Mouse (Mus musculus) brain, adult 2 months (tissue): ENCODE measurements around the gene Gm13697.
"Not testable (repeated sequence)": the region's sequence is repeated elsewhere in the genome, so short reads cannot be mapped to it uniquely, and the experiment has no call there.

Experiments used
- DNase-seq: peaks from one replicate; pipeline ENCODE4 v3.0.0; 2011; ENCODE audit warnings: low read depth, low spot score

Gm13697 gene

DNA sequence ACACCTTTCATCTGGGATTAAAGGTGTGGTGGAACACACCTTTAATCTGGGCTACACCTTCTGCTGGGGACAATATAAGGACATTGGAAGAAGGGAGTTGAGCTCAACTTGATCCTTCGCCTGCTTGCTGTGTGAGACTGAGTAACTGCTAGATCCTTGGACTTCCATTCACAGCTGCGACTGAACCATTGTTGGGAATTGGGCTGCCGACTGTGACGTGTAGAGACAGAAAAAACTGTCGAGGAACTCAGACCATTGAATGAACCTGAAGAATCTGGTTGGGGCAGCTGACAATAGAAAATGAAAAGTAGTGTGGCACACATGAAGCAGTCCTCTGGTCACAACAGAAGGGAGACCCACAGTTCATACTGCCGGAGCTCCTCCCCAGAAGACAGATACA lies at the start of gene Gm13697:
Gene Gm13697, plus strand, starts transcription at position 301 of the 400 bp plus-strand sequence.
- not testable (repeated sequence) for DNase-seq

GRCm38 (mm10) chr2:83940931-83941361 lies 43.6 kb upstream of the Gm13697 start, which contains the start of gene Zswim2:
Zswim2 (minus strand) TSS chr2:83941228.
- DNase-seq, result peak; percentile 94

DNA sequence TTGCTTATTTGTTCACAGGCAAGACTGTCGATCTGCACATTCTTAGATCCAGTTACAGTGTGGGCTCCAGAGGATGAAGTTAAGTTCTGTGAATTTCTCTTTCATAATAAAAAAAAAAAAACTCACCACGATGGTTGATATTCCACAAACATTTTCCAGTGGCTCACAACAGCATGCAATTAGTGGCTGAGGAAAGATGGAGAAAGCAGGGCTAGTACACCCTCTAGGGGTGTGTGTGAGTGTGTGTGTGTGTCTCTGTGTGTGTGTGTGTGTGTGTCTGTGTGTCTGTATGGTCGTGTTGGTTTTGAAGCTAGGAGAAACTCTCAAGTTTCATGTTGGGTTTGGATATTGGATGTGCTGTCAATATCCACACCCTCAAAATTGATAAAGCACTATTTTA lies 43.2 kb upstream of the Gm13697 start:
- DNase-seq, result no peak

GRCm38 (mm10) chr2:83941792-83942191 lies 42.8 kb upstream of the Gm13697 start:
- DNase-seq, result no peak

DNA sequence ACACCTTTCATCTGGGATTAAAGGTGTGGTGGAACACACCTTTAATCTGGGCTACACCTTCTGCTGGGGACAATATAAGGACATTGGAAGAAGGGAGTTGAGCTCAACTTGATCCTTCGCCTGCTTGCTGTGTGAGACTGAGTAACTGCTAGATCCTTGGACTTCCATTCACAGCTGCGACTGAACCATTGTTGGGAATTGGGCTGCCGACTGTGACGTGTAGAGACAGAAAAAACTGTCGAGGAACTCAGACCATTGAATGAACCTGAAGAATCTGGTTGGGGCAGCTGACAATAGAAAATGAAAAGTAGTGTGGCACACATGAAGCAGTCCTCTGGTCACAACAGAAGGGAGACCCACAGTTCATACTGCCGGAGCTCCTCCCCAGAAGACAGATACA lies 29.1 kb upstream of the Gm13697 start, which contains the start of gene Gm13698:
Gene Gm13698, plus strand, starts transcription at position 301 of the 400 bp plus-strand sequence.
- DNase-seq, result not testable (repeated sequence)

DNA sequence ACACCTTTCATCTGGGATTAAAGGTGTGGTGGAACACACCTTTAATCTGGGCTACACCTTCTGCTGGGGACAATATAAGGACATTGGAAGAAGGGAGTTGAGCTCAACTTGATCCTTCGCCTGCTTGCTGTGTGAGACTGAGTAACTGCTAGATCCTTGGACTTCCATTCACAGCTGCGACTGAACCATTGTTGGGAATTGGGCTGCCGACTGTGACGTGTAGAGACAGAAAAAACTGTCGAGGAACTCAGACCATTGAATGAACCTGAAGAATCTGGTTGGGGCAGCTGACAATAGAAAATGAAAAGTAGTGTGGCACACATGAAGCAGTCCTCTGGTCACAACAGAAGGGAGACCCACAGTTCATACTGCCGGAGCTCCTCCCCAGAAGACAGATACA lies 23.3 kb upstream of the Gm13697 start, which contains the start of gene Gm13693:
Gene Gm13693, plus strand, starts transcription at position 301 of the 400 bp plus-strand sequence.
- DNase-seq, result not testable (repeated sequence)

- DNase-seq, result not testable (repeated sequence)
These were observed 17.5 kb upstream of the Gm13697 start, which contains the start of gene Gm13695 for GRCm38 (mm10) chr2:83967013-83967412. Gm13695 (plus strand) TSS chr2:83967313.

GRCm38 (mm10) chr2:83972823-83973222 lies 11.7 kb upstream of the Gm13697 start, which contains the start of gene Gm13696:
Gm13696 (plus strand) TSS chr2:83973123.
- DNase-seq, result not testable (repeated sequence)

GRCm38 (mm10) chr2:83978633-83979032 lies 5.9 kb upstream of the Gm13697 start, which contains the start of gene Gm13694:
Gm13694 (plus strand) TSS chr2:83978933.
- not testable (repeated sequence) for DNase-seq

- DNase-seq, result not testable (repeated sequence)
These were observed 5.7 kb downstream of the Gm13697 start, which contains the start of gene Gm13691 for GRCm38 (mm10) chr2:83990253-83990652. Gm13691 (plus strand) TSS chr2:83990553.

DNA sequence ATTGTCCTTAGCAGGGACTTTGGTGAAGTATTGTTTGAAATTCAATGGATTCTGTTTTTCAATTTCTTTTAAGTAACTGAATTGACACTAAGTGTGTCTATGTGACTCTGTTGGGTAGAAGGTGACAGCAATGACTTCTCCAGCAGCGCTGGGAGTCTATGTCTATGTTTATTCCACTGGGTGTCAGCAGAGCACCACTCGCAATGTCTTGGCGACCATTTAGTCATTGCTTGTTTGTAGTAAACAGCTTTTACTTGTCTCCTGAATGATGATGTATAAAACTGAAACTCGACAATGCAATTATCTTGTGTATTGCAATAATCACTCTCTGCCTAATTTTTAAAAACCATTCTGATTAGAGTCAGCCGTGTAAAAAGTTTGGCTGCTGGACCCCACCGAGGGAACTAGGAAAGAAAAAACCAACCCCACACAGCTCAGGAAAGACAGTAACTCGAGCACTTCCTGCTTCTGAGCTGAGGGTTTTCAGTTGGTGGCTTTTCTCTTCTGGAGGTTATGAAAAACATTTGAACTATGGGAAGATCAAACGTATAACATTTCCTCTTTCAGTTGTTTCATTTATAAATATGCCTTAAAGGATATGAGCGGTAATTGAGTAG lies 9.2 kb downstream of the Gm13697 start:
- DNase-seq, result not testable (repeated sequence)

DNA sequence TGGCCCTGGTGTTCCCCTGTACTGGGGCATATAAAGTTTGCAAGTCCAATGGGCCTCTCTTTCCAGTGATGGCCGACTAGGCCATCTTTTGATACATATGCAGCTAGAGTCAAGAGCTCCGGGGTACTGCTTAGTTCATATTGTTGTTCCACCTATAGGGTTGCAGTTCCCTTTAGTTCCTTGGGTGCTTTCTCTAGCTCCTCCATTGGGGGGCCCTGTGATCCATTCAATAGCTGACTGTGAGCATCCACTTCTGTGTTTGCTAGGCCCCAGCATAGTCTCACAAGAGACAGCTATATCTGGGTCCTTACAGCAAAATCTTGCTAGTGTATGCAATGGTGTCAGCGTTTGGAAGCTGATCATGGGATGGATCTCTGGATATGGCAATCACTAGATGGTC lies 10.0 kb downstream of the Gm13697 start:
- not testable (repeated sequence) for DNase-seq

GRCm38 (mm10) chr2:84008913-84009312 lies 24.4 kb downstream of the Gm13697 start:
- peak; percentile 56 for DNase-seq

DNA sequence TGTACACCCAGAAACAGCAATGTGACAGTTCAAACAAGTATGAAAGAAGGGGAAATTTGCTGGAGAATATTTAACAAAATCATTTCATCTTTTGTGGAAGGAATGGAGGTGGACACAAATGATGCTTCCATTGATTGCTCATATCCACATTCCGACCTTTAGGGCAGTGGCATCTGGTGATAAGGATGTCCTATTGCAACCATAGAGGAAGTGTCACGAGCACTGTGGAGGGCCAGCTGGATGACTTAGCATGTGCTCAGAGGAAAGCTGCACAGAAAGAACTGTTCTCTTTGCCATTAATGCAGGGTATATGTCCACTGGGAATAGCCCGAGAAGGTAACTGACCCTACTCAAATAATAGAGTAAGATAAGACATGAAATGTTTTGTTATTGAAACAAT lies 25.3 kb downstream of the Gm13697 start:
- DNase-seq, result no peak

DNA sequence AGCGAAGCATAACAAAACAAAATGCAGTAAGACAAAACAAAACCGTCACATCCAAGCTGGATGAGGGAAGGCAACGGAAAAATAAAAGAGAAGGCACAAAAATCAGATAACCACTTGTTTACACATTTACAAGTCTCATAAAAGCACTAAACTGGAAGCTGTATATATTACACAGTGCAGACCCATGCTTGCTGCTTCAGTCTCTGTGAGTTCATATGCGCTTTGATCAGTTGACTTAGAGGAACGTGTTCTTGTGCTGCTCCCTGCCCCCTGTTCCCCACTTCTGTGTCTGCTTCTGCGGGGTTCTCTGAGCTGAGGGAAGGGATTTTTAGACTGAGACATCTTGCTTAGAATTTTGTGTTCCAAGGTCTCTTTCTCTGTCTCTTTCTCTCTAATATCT lies 30.0 kb downstream of the Gm13697 start:
- DNase-seq, result no peak

DNA sequence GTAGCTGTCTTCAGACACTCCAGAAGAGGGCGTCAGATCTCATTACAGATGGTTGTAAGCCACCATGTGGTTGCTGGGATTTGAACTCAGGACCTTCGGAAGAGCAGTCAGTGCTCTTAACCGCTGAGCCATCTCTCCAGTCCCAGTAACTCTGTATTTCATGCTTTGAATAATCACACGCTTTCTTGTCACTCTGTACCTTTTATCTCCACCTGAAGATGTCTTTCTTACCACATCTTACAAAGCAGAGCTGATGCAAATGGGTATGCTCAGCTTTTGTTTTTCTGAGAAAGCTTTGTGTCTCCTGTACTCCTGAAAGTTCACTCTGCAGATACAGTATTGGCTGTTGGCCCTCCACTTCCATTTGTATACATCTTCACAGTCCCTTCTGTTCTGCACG lies 31.7 kb downstream of the Gm13697 start:
- DNase-seq, result not testable (repeated sequence)

- peak; percentile 12 for DNase-seq
These were observed 33.8 kb downstream of the Gm13697 start for GRCm38 (mm10) chr2:84018330-84018729.

GRCm38 (mm10) chr2:84019519-84020305 lies 35.2 kb downstream of the Gm13697 start:
- no peak for DNase-seq

GRCm38 (mm10) chr2:84021930-84022329 lies 37.4 kb downstream of the Gm13697 start:
- DNase-seq, result peak; percentile 7

- peak; percentile 82 for DNase-seq
These were observed 38.4 kb downstream of the Gm13697 start for GRCm38 (mm10) chr2:84022905-84023304.

- no peak for DNase-seq
These were observed 38.8 kb downstream of the Gm13697 start for GRCm38 (mm10) chr2:84023319-84023718.

DNA sequence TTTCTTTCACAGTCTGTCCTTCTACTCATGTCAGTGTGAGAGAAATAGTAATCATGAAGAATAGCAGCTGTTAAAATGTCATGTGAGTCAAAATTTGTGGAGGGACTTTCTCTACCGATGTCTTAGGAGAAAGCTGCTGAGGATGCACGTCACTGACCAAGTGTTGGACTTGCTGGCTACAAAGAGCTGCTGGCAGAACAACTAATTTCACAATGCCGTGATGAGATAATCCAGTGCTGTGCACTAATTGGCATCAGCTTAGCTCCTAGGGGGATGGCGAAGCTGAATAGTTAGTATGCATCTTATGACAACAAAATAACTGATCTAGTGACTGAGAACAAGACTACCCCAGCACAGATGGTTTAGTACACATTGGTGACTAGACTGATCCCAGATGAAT lies 40.7 kb downstream of the Gm13697 start:
- DNase-seq, result peak; percentile 11
